Mouse (Mus musculus): ENCODE measurements around the gene R3hdm2. TPM values are rescaled to one million over a fixed set of nuclear protein-coding genes. Genes with fewer than 3 reads are reported as not detected.

Gene R3hdm2
- polyA plus RNA-seq, 1 experiment = 70.7 TPM

- Histone ChIP-seq H3K4me3 (ENCODE audit: insufficient read depth, low read depth, low read length) (no peak overlapping the region), H3K4me1 (ENCODE audit: control insufficient read depth, insufficient read depth, insufficient read length, low read length) (no peaks in the 10 kb centered on the region), H3K27ac (replicated peaks; ENCODE audit: low read depth, low read length) (no peak overlapping the region)
Observed at GRCm38 (mm10) chr10:127348957-127349356, 31.2 kb upstream of the R3hdm2 start.

GRCm38 (mm10) chr10:127349810-127350209 is 30.3 kb upstream of the R3hdm2 start:
- Histone ChIP-seq H3K27ac (replicated peaks; ENCODE audit: low read depth, low read length) (no peak overlapping the region), H3K4me3 (ENCODE audit: insufficient read depth, low read depth, low read length) (no peak overlapping the region), H3K4me1 (ENCODE audit: control insufficient read depth, insufficient read depth, insufficient read length, low read length) (no peaks in the 10 kb centered on the region)

- Histone ChIP-seq H3K27ac (replicated peaks; ENCODE audit: low read depth, low read length) (no peak overlapping the region), H3K4me3 (ENCODE audit: insufficient read depth, low read depth, low read length) (no peak overlapping the region), H3K4me1 (ENCODE audit: control insufficient read depth, insufficient read depth, insufficient read length, low read length) (no peaks in the 10 kb centered on the region)
Observed at GRCm38 (mm10) chr10:127350594-127351284, 29.4 kb upstream of the R3hdm2 start.

- Histone ChIP-seq H3K4me3 (ENCODE audit: insufficient read depth, low read depth, low read length) (no peak overlapping the region), H3K27ac (replicated peaks; ENCODE audit: low read depth, low read length) (no peak overlapping the region), H3K4me1 (ENCODE audit: control insufficient read depth, insufficient read depth, insufficient read length, low read length) (no peaks in the 10 kb centered on the region)
Observed at GRCm38 (mm10) chr10:127351285-127351595, 28.9 kb upstream of the R3hdm2 start.

- Histone ChIP-seq H3K4me1 (ENCODE audit: control insufficient read depth, insufficient read depth, insufficient read length, low read length) (no peaks in the 10 kb centered on the region), H3K4me3 (ENCODE audit: insufficient read depth, low read depth, low read length) (no peak overlapping the region), H3K27ac (replicated peaks; ENCODE audit: low read depth, low read length) (no peak overlapping the region)
Observed at GRCm38 (mm10) chr10:127351719-127352118, 28.4 kb upstream of the R3hdm2 start.

- no peak overlapping the region for H3K4me3 ChIP-seq (ENCODE audit: insufficient read depth, low read depth, low read length)
- H3K27ac ChIP-seq (replicated peaks; ENCODE audit: low read depth, low read length) = no peak overlapping the region
- H3K4me1 ChIP-seq (ENCODE audit: control insufficient read depth, insufficient read depth, insufficient read length, low read length) = no peaks in the 10 kb centered on the region
Observed at GRCm38 (mm10) chr10:127352187-127352586, 27.9 kb upstream of the R3hdm2 start.

- Histone ChIP-seq H3K4me1 (ENCODE audit: control insufficient read depth, insufficient read depth, insufficient read length, low read length) (no peaks in the 10 kb centered on the region), H3K4me3 (ENCODE audit: insufficient read depth, low read depth, low read length) (no peak overlapping the region), H3K27ac (replicated peaks; ENCODE audit: low read depth, low read length) (no peak overlapping the region)
Observed at GRCm38 (mm10) chr10:127352766-127353165, 27.4 kb upstream of the R3hdm2 start.

- H3K4me1 ChIP-seq (ENCODE audit: control insufficient read depth, insufficient read depth, insufficient read length, low read length) = no peaks in the 10 kb centered on the region
- H3K27ac ChIP-seq (replicated peaks; ENCODE audit: low read depth, low read length) = no peak within 1 kb of the TSS
- no peak within 1 kb of the TSS for H3K4me3 ChIP-seq (ENCODE audit: insufficient read depth, low read depth, low read length)
Observed at GRCm38 (mm10) chr10:127353909-127354895, 25.9 kb upstream of the R3hdm2 start, which contains the start of gene Inhbe. TSS of gene Inhbe (minus strand) at chr10:127354411.

- Histone ChIP-seq H3K4me1 (ENCODE audit: control insufficient read depth, insufficient read depth, insufficient read length, low read length) (no peaks in the 10 kb centered on the region), H3K4me3 (ENCODE audit: insufficient read depth, low read depth, low read length) (no peak overlapping the region), H3K27ac (replicated peaks; ENCODE audit: low read depth, low read length) (no peak overlapping the region)
Observed at GRCm38 (mm10) chr10:127355336-127355735, 24.8 kb upstream of the R3hdm2 start.

- no peaks in the 10 kb centered on the region for H3K4me1 ChIP-seq (ENCODE audit: control insufficient read depth, insufficient read depth, insufficient read length, low read length)
- H3K4me3 ChIP-seq (ENCODE audit: insufficient read depth, low read depth, low read length) = no peak overlapping the region
- no peak overlapping the region for H3K27ac ChIP-seq (replicated peaks; ENCODE audit: low read depth, low read length)
Observed at GRCm38 (mm10) chr10:127360714-127361113, 19.4 kb upstream of the R3hdm2 start.

GRCm38 (mm10) chr10:127367116-127367515 is 13.0 kb upstream of the R3hdm2 start:
- Histone ChIP-seq H3K27ac (replicated peaks; ENCODE audit: low read depth, low read length) (no peak overlapping the region), H3K4me1 (ENCODE audit: control insufficient read depth, insufficient read depth, insufficient read length, low read length) (no peaks in the 10 kb centered on the region), H3K4me3 (ENCODE audit: insufficient read depth, low read depth, low read length) (no peak overlapping the region)

- H3K4me3 ChIP-seq (ENCODE audit: insufficient read depth, low read depth, low read length) = no peak overlapping the region
Observed at GRCm38 (mm10) chr10:127368273-127368672, 11.9 kb upstream of the R3hdm2 start.

GRCm38 (mm10) chr10:127369834-127370820 is 10.0 kb upstream of the R3hdm2 start, which contains the start of gene Inhbc:
TSS of gene Inhbc (minus strand) at chr10:127370431.
- H3K4me3 ChIP-seq (ENCODE audit: insufficient read depth, low read depth, low read length) = no peak within 1 kb of the TSS
- H3K4me1 ChIP-seq (ENCODE audit: control insufficient read depth, insufficient read depth, insufficient read length, low read length) = no peaks in the 10 kb centered on the region
- H3K27ac ChIP-seq (replicated peaks; ENCODE audit: low read depth, low read length) = no peak within 1 kb of the TSS

More at GRCm38 (mm10) chr10:127368273-127368672, 11.9 kb upstream of the R3hdm2 start:
- Histone ChIP-seq H3K4me1 (ENCODE audit: control insufficient read depth, insufficient read depth, insufficient read length, low read length) (no peaks in the 10 kb centered on the region), H3K27ac (replicated peaks; ENCODE audit: low read depth, low read length) (no peak overlapping the region)

GRCm38 (mm10) chr10:127371023-127371422 is 9.1 kb upstream of the R3hdm2 start:
- no peak overlapping the region for H3K4me3 ChIP-seq (ENCODE audit: insufficient read depth, low read depth, low read length)
- no peaks in the 10 kb centered on the region for H3K4me1 ChIP-seq (ENCODE audit: control insufficient read depth, insufficient read depth, insufficient read length, low read length)
- H3K27ac ChIP-seq (replicated peaks; ENCODE audit: low read depth, low read length) = no peak overlapping the region
